Mouse (Mus musculus) liver, embryonic 16.5 days (tissue): ENCODE measurements around the gene Slfn8. TPM values are rescaled to one million over a fixed set of nuclear protein-coding genes. Genes with fewer than 3 reads are reported as not detected.

Source experiments
- ATAC-seq: fragments of 200-750 bp; cut with Nextera tagmentation; 2 replicates; pipeline ENCODE4 v1.8.0; 2017; ENCODE audit warnings: low read depth, mild to moderate bottlenecking, moderate number of reproducible peaks, moderate library complexity
- H3K27ac ChIP-seq: fragments of 300-500 bp; sonication (generic); 2 replicates; pipeline ENCODE4 v1.5.1; 2014; ENCODE audit warnings: mild to moderate bottlenecking, low read length
- H3K27me3 ChIP-seq: fragments of 300-500 bp; sonication (generic); 2 replicates; pipeline ENCODE4 v1.6.1; 2014; ENCODE audit warnings: low read depth, low read length, mixed read lengths; ENCODE audit not compliant: control insufficient read depth, insufficient read depth
- H3K36me3 ChIP-seq: fragments of 300-500 bp; sonication (generic); 2 replicates; pipeline ENCODE4 v1.6.1; 2014; ENCODE audit warnings: mild to moderate bottlenecking; ENCODE audit not compliant: control insufficient read depth, insufficient read depth
- H3K4me1 ChIP-seq: fragments of 300-500 bp; sonication (generic); 2 replicates; pipeline ENCODE4 v1.6.1; 2014; ENCODE audit warnings: low read depth, low read length, mixed read lengths; ENCODE audit not compliant: control insufficient read depth
- H3K4me2 ChIP-seq: fragments of 300-500 bp; sonication (generic); 2 replicates; pipeline ENCODE4 v1.6.1; 2014; ENCODE audit warnings: low read depth, low read length, mixed read lengths
- H3K4me3 ChIP-seq: fragments of 300-500 bp; sonication (generic); 2 replicates; pipeline ENCODE4 v1.5.1; 2014; ENCODE audit warnings: low read depth, mild to moderate bottlenecking, low read length
- H3K9ac ChIP-seq: fragments of 300-500 bp; sonication (generic); 2 replicates; pipeline ENCODE4 v1.6.1; 2014; ENCODE audit warnings: low read depth, low read length
- H3K9me3 ChIP-seq: fragments of 300-500 bp; sonication (generic); replicated peaks from 2 replicates; pipeline ENCODE4 v1.6.1; 2016; ENCODE audit warnings: low read length; ENCODE audit not compliant: control insufficient read depth
- WGBS: fragments of 180-500 bp; shearing (Covaris S2); extraction: QIAGEN DNeasy Blood & Tissue Kit; methylation state at CpG from one replicate; pipeline ENCODE4 v1.1.7; 2014; ENCODE audit not compliant: insufficient replicate concordance; 5-methylcytosine and 5-hydroxymethylcytosine counted together
- polyA plus RNA-seq: library from polyadenylated mRNA; unstranded; fragments of >200 nt; fragmentation: Nextera tagmentation; extraction: Ambion mirVana; gene quantifications from 2 replicates; pipeline ENCODE4 v1.2.1, GENCODE M21; 2015

The Slfn8 gene
- polyA plus RNA-seq = 0.40 and 0.51 TPM in 2 replicates

- 18% methylated on average over 5 of the region's 5 CpGs for WGBS
- no peaks in the 10 kb centered on the region for H3K36me3 ChIP-seq
- no peak within 1 kb of the TSS for H3K9ac ChIP-seq
- peak within 1 kb of the TSS; percentile 17; the same call in 1 of the 2 replicates for H3K4me3 ChIP-seq
- H3K27ac ChIP-seq = peak within 1 kb of the TSS; percentile 24; the same call in 1 of the 2 replicates
- ATAC-seq = no peak
- H3K9me3 ChIP-seq = no peaks in the 10 kb centered on the region
- peak within 1 kb of the TSS; percentile 37 for H3K4me2 ChIP-seq
- no peaks in the 10 kb centered on the region for H3K27me3 ChIP-seq
- H3K4me1 ChIP-seq = no peaks in the 10 kb centered on the region
These were observed at the start of gene Slfn8 for GRCm38 (mm10) chr11:83020621-83021020. Gene Slfn8 (minus strand): TSS chr11:83020810.

- Histone ChIP-seq H3K4me1 (no peaks in the 10 kb centered on the region), H3K9me3 (no peaks in the 10 kb centered on the region), H3K27me3 (no peaks in the 10 kb centered on the region), H3K4me3 (no peak overlapping the region), H3K27ac (no peak overlapping the region), H3K4me2 (0 out of 2 replicates have a peak overlapping the region, but pooled peaks have one; percentile 13), H3K9ac (no peak overlapping the region), H3K36me3 (no peaks in the 10 kb centered on the region)
- no peak for ATAC-seq
- 64% methylated on average over 4 of the region's 4 CpGs for WGBS
These were observed 47.5 kb upstream of the Slfn8 start for GRCm38 (mm10) chr11:83067982-83068694.

DNA sequence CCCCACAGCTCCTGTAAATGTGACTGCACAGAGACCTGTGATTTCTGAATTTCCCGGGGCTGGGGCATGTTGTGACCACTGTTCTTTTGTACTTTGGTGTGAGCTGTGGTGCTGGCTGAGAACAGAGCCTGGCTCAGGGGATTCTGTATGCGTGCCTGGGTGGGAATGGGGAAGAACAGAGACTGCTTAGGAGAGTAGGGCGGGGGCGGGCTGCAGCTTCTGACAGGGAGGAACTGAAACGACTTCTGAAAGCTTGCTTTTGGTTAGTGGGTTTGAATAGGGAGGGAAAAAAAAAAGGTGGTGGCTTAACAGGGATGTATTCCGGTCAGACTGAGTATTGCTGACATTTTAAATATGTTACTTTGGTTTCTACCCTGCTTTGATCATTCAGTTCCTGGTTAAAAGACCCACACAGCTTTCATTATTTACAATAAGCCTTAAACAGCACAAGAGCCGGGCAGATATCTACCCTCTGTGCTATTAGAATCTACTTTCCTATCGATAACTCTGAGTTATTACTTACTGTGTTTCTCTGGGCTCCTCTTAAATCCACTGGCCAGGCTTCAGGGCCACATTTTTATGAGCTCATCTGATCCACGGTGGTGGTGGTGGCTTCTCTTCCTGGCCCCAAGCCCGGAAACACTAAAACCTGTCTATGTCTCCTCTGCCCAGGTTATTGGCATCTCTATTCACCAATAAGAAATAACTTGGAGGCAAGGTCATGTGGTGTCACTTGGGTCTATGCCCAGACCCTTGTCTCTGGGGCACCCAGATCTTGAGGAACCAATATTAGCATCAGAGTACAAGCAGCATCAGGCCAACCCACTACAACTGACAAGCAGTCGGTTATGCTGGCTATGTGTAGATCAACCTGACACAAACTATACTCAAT, 46.3 kb upstream of the Slfn8 start:
- Histone ChIP-seq H3K27me3 (no peaks in the 10 kb centered on the region), H3K9me3 (no peaks in the 10 kb centered on the region), H3K4me1 (no peaks in the 10 kb centered on the region), H3K36me3 (no peaks in the 10 kb centered on the region), H3K27ac (peak overlapping the region; percentile 19; the same call in 1 of the 2 replicates), H3K4me3 (peak overlapping the region; percentile 48), H3K9ac (no peak overlapping the region; the same call in 1 of the 2 replicates), H3K4me2 (0 out of 2 replicates have a peak overlapping the region, but pooled peaks have one; percentile 13)
- ATAC-seq = no peak
- WGBS = 26% methylated on average over 11 of the region's 11 CpGs

GRCm38 (mm10) chr11:83065441-83066344, 45.1 kb upstream of the Slfn8 start:
- H3K9ac ChIP-seq = peak overlapping the region; percentile 48; the same call in 1 of the 2 replicates
- no peaks in the 10 kb centered on the region for H3K9me3 ChIP-seq
- 0 out of 2 replicates have a peak overlapping the region, but pooled peaks have one; percentile 1 for H3K4me2 ChIP-seq
- H3K4me1 ChIP-seq = no peaks in the 10 kb centered on the region
- H3K4me3 ChIP-seq = peak overlapping the region; percentile 48
- no peak for ATAC-seq
- peak overlapping the region; percentile 50 for H3K27ac ChIP-seq
- WGBS = 12% methylated on average over 6 of the region's 6 CpGs
- no peaks in the 10 kb centered on the region for H3K27me3 ChIP-seq
- H3K36me3 ChIP-seq = no peaks in the 10 kb centered on the region

- WGBS = 61% methylated on average over 2 of the region's 2 CpGs
- Histone ChIP-seq H3K4me1 (no peaks in the 10 kb centered on the region), H3K4me2 (0 out of 2 replicates have a peak within 1 kb of the TSS, but pooled peaks have one; percentile 1), H3K9me3 (no peaks in the 10 kb centered on the region), H3K27me3 (no peaks in the 10 kb centered on the region), H3K36me3 (no peaks in the 10 kb centered on the region), H3K4me3 (peak within 1 kb of the TSS; percentile 48), H3K27ac (peak within 1 kb of the TSS; percentile 50), H3K9ac (peak within 1 kb of the TSS; percentile 48; the same call in 1 of the 2 replicates)
- ATAC-seq = no peak
These were observed 44.3 kb upstream of the Slfn8 start, which contains the start of gene Slfn2 for GRCm38 (mm10) chr11:83064946-83065345. Gene Slfn2 (plus strand): TSS chr11:83065112.

DNA sequence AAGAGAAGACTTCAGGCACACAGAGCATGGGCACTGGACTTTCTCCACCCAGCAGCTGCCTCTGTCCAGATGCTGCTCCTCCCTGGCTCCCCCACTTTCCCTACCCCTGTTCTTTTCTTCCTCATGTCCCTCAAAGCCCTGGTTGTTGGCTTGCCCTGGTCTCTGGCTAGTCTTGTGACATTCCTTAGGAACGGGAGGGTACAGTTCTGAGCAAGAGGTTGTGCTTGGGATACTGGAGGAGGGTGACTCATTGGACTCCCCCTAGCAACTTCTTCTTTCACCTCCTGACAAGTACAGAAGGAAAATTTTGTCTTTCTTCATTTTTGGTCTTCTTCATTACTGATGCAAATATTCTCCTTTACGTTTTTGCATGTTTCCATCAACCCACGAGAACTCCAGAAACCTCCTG, 43.3 kb upstream of the Slfn8 start:
- 31% methylated on average over 3 of the region's 3 CpGs for WGBS
- Histone ChIP-seq H3K27me3 (no peaks in the 10 kb centered on the region), H3K9ac (no peak overlapping the region), H3K4me1 (no peaks in the 10 kb centered on the region), H3K4me2 (no peak overlapping the region), H3K27ac (peak overlapping the region; percentile 37; the same call in 1 of the 2 replicates), H3K36me3 (no peaks in the 10 kb centered on the region), H3K4me3 (peak overlapping the region; percentile 3; the same call in 1 of the 2 replicates), H3K9me3 (no peaks in the 10 kb centered on the region)
- ATAC-seq = no peak

GRCm38 (mm10) chr11:83063126-83063525, 42.5 kb upstream of the Slfn8 start:
- 38% methylated on average over 4 of the region's 4 CpGs for WGBS

GRCm38 (mm10) chr11:83061806-83062205, 41.2 kb upstream of the Slfn8 start:
- ATAC-seq = no peak
- H3K27me3 ChIP-seq = no peaks in the 10 kb centered on the region
- H3K4me2 ChIP-seq = no peak overlapping the region
- H3K36me3 ChIP-seq = no peaks in the 10 kb centered on the region
- no peak overlapping the region for H3K9ac ChIP-seq
- H3K4me1 ChIP-seq = no peaks in the 10 kb centered on the region
- 59% methylated on average over 7 of the region's 7 CpGs for WGBS
- H3K27ac ChIP-seq = no peak overlapping the region
- no peak overlapping the region for H3K4me3 ChIP-seq
- no peaks in the 10 kb centered on the region for H3K9me3 ChIP-seq

More at GRCm38 (mm10) chr11:83063126-83063525, 42.5 kb upstream of the Slfn8 start:
- H3K27me3 ChIP-seq = no peaks in the 10 kb centered on the region
- no peaks in the 10 kb centered on the region for H3K4me1 ChIP-seq
- H3K4me3 ChIP-seq = no peak overlapping the region; the same call in 1 of the 2 replicates
- peak; percentile 13; the same call in 1 of the 2 replicates for ATAC-seq
- H3K9me3 ChIP-seq = no peaks in the 10 kb centered on the region
- no peak overlapping the region for H3K4me2 ChIP-seq
- H3K9ac ChIP-seq = no peak overlapping the region
- H3K36me3 ChIP-seq = no peaks in the 10 kb centered on the region
- H3K27ac ChIP-seq = peak overlapping the region; percentile 37; the same call in 1 of the 2 replicates
